Mouse (Mus musculus) retina, embryonic 14.5 days (tissue): ENCODE results near the gene Rhbdd1.

Experiments
- DNase-seq: peaks from one replicate; pipeline ENCODE4 v3.0.0-alpha.2; 2015; ENCODE audit warnings: low spot score

Rhbdd1 gene

DNA sequence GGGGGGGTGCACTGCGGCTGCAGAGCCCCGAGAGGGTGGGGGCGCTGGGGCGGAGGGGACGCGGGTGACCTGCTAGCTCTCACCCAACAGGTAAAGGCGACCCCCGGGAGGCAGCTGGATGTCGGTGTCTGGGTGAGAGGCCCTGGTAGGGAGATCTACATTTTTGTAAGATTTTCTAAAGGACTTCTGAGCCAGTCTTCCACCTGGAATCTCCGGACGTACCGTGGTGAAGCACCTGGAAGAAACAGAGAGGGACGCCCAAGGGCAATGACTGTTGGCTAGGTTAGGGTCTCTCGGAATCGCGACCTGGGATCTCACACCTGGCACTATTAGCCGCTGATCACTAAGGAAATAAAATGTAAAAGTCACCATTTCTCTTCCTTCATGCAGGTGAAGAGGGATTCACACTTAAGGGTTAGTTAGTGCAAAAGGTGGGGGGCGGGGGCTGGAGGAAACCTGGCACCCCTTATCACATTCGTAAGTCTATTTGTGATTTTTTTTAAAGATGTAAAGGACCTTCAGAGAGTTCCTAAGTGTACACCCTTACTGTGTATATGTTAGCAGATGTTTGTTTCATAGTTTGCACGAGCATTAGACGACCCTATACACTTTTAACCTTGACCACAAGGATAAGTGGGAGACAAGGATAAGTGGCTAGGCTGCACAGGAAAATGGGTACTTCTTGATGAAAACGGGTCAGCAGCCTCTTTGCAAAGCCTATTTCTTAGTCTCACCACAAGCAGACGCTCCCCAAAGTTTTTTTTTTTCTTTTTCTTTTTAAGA lies 24.1 kb upstream of the Rhbdd1 start:
- DNase-seq: no peak

DNA sequence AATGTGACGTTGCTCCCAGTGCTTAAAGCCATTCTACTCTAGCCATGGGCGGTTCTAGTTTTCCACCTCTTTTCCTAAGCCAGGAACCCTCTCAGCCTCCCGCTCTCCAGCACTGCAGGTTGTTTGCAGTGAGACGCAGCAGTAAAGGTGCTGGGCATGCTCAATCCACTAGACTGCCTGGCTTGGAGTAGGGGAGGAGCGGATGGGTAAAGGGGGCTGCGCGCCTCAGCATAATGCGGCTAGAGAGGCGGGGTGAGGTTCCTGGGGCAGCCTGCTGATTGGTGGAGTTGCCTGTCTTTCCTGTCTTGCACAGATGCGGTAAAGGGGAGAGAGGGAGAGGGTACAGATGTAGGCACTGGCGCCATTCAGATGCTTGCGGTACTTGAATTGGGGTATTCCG lies 23.5 kb upstream of the Rhbdd1 start:
- DNase-seq: peak; percentile 89

DNA sequence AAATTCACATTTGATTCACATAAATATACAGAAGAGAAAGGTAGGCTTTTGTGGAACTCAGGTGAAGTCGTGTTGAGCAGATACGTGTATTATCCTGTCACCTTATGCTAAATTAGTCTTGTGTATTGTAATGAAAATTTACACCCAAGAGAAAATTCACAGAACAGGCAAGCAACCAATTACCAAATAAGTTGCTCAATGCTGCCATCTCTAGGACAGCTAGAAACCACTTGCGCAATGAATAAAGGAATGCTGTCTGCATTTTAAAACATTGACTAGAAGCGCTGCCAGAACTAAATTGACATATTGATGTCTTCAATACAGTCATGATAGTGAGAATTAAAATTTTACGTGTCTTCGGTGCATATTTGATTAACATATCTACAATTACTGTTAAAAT lies 22.1 kb upstream of the Rhbdd1 start:
- DNase-seq: peak; percentile 85

DNA sequence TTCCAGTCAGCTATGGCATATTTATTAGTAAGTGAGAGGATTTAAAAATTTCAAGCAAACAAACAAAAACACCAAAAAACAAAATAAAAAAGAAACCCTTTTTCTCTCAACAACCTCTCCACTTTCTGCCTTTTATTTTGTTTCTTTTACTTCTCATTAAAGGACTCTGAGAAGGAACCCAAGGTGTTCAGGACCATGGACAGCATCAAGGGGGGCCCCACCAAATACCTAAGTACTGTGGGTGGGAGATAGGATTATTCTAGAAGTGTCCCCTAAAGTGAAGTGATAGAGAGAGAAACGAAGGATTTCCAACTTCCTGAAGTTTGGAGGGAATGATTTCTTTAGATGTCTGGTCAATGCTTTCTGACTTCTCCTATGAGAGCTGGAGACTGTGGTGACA lies 17.7 kb upstream of the Rhbdd1 start:
- no peak for DNase-seq

DNA sequence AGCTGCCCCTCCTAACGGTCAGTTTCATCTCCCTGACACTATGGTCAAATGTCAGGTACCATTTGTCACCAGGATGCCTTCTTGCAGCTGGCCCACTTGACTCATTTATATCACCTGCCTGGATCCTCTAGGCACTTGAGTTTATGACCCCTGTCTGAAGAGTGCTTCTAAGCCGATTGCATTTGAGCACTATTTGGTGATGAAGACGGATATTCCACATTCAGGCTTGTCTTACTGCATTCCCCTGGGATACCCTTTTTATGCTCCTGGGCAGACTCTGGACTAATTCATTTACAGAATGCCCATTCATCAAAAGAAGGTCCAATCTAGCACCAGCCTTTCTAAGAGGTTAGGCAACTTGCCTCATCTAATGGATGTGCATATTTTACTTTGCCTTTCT lies 11.8 kb upstream of the Rhbdd1 start:
- DNase-seq: no peak

DNA sequence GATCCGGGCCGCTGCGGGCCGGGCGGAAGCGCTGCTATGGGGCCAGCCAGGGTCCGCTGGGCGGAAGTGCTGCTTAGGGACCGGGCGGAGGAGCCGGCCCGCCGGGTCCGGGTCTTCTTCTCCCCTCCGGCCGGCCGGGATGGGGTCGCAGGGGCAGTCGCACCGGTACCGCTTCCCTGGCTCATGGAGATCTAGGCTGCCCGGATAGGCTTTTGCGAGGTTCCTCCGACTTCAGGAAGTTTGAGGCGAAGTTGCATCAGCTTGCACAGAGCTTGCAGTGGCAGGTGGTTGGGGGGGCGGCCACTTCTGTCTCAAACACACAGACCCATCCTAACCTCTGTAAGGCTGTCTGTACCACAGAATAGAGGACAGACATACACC lies 484 bp downstream of the Rhbdd1 start:
- DNase-seq: no peak

DNA sequence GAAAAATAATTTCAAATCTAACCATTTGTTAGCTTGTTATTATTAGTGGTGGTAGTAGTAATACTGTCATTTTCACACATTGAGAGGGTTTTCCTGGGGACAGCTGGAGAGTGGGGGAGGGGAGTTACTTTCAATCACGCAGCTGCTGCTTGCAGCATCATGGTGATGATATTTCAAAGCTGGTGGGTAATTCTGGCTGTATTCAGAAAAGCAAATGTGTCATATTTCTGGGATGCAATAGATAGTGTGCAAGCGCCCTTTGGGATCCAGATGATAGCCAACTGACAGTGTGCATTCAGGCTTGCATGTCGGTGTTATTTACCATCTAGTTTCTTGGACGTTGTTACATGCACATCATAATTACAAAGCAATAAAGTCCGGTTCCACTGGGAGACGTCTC lies 4.2 kb downstream of the Rhbdd1 start:
- peak; percentile 45 for DNase-seq

DNA sequence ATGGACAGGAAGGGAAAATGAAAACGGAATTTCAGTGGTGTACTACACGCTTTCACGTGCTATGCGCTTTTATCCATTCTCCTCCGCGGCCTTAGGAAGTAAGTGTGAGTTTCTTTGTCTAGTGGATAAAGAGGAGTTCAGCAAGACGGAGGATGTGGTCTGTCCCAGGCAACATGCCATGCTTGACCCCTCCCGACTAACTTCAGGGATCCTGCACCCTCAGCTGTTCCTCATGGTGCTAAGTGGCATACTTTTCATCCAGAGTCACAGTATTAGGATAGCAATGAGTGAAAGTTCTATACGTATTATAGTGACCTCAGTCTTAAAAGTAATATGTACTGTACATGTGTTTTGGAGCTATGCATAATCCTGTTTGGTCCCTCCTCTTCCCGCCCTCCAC lies 4.6 kb downstream of the Rhbdd1 start:
- no peak for DNase-seq

DNA sequence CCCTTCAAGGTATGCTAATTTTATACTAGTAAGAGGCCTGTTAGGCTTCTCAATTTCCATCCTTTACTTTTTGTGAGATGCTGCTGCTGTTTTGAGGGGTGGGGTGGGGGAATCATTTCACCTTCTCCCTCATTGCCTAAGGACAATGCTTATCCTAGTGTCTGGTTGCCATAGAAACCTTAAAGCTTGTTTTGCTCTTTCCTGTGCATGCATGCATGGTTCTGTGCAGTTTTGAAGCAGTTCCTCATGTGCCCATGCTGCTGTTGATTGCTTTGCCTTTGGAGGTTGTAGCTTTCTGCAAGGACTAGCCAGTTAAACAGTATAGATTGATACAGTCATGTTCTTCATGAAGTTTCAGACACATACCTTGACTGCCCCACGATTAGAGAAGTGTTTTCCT lies 5.2 kb downstream of the Rhbdd1 start:
- peak; percentile 45 for DNase-seq

DNA sequence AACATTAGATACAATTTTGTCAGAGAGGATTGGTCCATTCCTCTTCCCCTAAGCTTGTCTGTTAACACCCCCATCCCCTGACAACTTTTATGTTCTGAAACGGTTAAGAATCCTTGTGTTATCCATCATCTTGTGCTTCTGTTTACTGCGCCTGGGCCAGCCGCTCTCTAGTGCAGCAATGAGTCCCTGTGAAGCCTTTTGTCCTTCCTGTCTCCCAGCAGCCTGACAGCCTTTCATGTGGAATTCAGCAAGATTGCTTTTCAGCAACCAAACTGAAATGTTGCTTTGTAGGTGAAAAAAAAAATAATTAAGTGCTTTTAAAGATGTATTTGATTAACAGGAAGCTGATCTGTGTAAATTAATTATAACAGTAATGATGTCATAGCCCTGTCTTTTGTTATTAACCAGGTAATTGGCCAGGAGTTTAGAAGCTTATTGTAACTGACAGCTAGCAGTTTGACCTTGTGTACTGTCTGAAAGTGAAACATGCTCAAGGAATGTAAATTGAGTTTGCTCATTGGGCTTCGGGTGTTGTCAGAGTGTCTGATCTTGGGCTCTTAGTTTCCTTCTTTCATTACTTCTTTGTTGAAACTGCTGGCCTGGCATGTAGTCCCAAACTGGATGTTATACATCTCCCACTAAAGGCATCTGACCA lies 8.0 kb downstream of the Rhbdd1 start:
- peak; percentile 66 for DNase-seq

DNA sequence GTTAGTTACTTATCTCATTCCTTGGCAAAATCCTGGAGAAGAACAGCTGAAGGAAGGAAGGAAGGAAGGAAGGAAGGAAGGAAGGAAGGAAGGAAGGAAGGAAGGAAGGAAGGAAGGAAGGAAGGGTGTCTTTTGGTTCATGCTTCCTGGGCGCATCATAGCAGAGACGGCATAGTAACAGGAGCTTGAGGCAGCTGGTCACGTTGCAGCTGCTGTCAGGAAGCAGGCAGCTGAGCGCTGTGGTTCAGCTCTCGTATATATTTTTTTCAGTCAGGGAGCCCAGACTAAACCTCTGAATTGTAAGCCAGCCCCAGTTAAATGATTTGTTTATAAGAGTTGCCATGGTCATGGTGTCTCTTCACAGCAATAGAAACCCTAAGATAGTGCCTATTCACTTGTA lies 9.9 kb downstream of the Rhbdd1 start:
- no peak for DNase-seq

DNA sequence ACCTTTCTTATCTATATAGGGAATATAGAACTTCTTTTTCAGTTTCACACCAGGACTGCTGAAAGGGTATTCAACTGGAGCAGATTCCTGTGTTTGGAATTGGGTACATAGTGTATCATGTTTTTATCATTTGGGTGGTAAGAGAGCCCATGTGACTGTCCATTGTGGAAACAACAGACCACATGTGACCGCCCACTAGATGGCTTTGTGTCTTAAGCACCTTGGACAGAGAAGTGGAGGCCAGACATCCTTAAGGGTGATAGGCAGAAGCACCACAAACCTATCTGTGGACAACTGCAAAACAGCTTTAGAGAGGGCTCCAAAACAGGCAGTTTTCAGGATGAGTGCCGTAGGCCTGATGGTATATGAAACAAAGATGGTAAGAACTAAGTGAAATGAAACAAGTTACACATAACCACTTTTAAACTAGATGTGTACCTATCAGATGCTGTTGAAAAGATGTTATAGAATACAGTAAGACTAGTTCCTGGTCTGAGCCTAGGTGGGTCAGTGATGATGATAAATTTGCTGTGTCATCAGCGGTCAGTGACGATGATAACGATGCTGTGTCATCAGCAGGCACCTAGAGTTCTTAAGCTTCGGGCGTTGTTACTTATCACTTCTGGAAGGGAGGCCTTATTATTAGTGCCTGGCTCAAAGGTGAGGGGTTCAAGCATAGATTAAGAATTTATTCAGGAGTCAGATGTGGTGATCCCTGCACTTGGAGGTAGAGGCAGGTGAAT lies 12.0 kb downstream of the Rhbdd1 start:
- no peak for DNase-seq

DNA sequence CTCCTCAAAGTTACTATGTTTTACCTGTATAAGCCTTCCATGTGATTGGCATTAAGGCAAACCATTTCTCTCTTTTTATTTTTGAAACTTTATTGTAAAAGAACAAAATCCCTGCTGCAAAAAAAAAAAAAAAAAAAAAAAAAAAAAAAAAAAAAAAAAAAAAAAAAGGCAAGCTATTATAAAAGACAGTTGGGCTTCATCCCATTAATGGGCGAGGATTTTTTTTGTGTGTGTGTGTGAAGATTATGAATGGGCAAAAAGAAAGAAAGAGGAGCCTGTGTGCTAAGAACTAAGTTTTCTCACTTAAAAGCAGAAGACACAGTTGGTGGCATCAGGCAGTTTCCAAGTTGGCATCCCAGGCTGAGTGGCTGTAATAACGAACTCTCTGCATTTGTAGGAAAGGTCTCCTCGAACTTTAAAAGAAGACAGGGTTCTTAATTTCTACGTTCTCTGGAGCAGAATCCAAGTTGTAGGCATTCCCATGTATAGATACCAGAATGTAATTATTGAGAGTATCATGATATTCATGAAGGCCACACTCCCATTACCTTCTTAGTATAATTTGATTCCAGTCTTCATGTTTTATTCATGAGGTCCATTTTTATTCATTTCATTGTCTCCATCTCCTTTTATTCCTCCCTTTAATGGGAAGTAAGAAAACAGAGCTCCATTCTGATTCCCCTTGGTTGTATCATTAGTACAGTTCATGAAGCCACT lies 13.1 kb downstream of the Rhbdd1 start:
- DNase-seq: peak; percentile 23

DNA sequence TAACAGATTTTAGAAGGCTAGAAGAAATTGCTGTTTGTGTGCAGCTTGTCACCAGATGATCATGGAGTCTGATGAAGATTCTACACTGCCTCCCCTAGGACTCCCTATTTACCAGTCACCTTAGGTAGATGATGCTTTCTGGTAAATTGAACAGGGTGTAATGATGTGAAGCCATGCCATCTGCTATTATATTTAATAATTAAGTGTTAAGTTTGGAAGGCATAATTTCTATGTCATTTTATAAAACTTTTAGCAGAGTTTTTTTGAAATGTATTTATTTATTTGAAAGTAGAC lies 13.6 kb downstream of the Rhbdd1 start:
- no peak for DNase-seq

DNA sequence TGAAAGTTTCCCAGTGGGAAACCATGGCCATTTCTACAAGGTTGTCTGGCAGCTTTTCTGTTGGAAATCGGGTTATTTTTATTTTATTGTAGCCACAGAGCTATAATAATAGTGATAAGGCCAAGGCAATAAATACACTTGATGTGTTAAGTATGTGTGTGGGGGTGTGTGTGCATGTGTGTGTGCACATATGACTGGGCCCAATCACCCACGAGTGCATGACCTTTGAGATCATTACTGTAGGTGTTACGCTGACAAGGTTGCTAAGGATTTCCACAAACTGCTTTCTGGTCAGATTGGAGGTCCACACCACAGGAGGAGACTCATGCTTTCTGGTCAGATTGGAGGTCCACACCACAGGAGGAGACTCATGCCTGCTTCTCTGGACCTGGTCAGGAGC lies 18.3 kb downstream of the Rhbdd1 start:
- DNase-seq: no peak

DNA sequence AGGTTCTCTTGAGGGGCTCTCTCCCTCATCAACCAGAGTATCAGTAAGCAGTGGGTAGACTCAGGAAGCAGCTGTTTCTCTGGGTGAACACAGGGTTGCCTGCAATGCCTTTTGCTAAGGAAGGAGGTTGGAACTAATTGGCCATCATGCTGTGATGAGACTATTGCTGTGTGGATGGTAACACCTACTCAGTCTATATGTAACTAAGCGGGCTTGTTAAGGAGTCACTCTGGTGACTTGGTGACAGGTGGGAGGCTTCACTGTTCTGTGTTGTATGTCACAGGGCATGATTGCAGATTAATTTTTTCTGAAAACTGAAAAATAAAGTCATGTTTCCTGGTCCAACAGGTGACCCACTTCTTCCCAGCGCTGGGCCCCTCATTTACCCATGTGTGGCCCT lies 36.8 kb downstream of the Rhbdd1 start:
- no peak for DNase-seq

DNA sequence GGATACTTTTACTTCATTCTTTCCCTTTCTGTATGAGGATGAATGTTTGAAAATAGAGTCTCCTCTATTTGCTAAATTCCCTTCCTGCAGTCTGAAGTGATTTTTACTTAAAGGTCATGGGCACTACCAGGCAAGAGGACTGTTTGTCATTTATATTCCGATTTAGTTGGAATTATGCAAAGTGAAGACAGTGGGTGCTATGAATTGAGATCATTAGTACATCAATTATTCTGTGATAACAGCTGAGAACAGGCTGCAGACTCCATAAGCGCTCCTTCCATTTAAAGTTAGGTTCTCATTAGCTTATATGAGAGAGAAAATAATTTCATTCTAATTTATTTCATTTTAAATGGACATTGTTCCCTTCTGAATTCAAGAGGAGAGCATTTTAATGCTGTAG lies 37.5 kb downstream of the Rhbdd1 start:
- DNase-seq: no peak

DNA sequence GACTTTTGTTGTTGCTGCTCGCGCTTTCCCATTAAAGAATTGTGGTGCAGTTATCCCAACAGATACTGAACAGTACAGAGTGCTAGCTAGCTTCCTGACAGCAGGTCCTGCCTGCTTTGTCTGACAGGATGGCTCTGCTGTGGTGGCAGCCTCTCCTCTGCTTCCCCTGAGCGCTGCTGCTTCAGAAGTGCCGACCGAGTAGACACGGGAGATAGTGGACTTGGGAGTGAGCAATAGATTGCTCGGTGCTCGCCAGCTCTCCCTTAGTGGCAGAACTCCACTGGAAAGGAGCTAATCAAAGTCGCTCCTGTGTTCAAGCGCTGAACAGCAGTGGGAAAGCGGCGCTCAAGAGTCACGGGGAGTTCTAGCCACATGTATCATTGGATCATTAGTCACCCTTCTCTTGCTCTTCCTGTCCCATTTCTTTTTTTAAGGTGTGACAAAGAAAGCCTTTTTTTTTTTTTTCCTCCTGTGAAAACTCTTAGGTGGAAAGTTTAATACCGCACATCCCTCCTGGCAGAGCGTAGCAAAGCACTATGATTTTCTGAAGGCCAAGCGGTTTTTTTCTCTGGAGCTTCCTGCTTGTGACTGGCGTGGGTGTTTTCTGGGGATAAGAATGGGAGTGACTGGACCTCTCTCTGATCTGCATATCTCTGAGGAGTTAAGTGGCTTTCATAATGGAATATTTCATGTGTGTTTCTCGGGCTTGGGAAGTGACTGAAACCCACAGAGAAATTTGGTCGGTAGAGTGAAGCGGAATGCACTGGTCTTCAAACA lies 42.8 kb downstream of the Rhbdd1 start:
- no peak for DNase-seq

DNA sequence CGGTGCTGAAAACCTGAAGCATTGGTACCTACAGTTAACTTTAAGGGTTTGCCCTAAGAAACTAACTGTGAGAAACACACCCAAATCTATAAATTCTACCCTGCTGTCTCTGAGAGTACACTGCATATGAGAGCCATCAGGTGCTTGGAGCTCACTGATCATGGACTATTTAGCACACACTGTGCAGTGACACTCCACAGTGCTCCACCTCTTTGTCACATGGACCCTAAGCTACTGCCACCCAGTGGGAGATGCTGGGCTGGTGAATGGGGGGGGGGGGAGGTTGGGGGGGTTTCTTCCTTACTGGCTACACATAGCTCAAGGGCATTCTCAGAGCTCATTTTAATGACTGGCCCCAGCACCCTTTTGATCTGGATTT lies 43.4 kb downstream of the Rhbdd1 start:
- no peak for DNase-seq

DNA sequence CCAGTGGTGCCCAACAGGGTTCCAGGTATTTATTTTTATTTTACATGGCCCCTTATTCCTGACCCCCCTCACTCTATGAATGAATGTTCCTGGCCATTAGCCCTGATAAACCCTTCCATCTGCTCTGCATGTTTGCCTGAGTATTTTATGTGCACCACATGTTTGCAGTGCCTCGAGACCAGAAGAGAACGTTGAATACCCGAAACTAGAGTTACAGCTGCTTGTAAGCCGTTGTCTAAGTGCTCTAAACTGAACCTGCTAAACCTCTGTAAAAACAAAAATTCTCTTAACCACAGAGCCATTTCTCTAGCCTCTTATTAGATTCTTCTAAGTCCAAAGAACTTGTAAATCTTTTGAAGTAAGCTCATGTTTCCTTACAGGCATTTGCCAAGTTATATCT lies 45.0 kb downstream of the Rhbdd1 start:
- no peak for DNase-seq

DNA sequence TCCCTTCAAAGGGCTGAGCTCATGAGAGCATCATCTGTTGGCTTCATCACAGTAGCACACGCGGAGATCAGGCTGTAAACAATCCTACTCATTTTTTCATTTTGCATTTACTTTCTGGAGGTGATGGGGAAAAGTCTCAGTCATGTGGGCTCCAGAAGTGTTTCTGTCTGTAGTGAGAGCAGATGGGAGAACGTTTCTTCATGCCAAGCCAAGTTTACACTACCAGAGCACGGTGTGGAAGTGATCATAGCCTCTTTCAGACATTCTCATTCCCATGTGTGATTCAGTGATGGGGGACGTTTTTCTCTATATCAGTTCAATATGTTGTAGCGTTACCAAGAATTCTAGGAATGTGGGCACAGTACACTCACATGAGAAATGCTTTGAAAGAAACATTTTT lies 45.9 kb downstream of the Rhbdd1 start:
- DNase-seq: no peak

DNA sequence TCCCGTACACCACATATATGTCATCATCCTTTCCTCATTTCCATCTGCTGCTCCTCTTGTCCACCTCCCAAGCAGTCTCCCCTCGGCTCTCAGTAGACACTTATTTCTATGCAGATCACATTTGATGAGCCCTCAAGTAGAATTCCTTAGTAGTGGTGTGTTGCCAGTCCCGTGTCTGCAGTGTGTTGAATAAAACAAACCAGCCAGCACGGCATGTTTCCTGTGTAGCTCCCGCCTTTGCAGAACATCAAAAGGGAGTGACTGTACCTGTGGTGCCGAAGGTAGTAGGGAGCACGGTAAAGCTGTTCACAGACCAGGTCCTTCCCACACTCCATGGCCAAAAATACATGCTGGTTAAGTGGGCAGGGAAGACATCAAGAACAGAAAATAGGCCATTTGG lies 47.8 kb downstream of the Rhbdd1 start:
- no peak for DNase-seq
